Mouse (Mus musculus): ENCODE results near the gene Abcg4. TPM values are rescaled to one million over a fixed set of nuclear protein-coding genes. Genes with fewer than 3 reads are reported as not detected.
"Not testable (repeated sequence)": the region's sequence is repeated elsewhere in the genome, so short reads cannot be mapped to it uniquely, and the experiment has no call there.

Gene Abcg4
- 2.6 and 3.0 TPM in 2 replicates for polyA plus RNA-seq (2015; fragmentation: Nextera tagmentation; extraction: Ambion mirVana)

- H3K27ac ChIP-seq (ENCODE audit: low read length): no peak within 1 kb of the TSS
These were observed at the start of gene Abcg4 for GRCm38 (mm10) chr9:44288076-44288958. Gene Abcg4 (minus strand): TSS chr9:44288615.

GRCm38 (mm10) chr9:44337436-44338169 lies 49.2 kb upstream of the Abcg4 start:
- Histone ChIP-seq H3K4me3 (ENCODE audit: low read length) (peak overlapping the region; percentile 87; the same call in 1 of the 2 replicates), H3K9ac (ENCODE audit: low read depth, low read length) (peak overlapping the region; percentile 61; the same call in 1 of the 2 replicates), H3K27ac (ENCODE audit: low read length) (no peak overlapping the region), H3K4me1 (ENCODE audit: control insufficient read depth, insufficient read depth, low read length) (peaks cover 22% of the 10 kb centered on the region), H3K36me3 (ENCODE audit: control insufficient read depth, insufficient read depth, low read length) (peaks cover 23% of the 10 kb centered on the region), H3K9me3 (ENCODE audit: control insufficient read depth, low read length) (no peaks in the 10 kb centered on the region), H3K27me3 (replicated peaks; ENCODE audit: control insufficient read depth, insufficient read depth, low read length) (no peaks in the 10 kb centered on the region), H3K4me2 (ENCODE audit: low read depth, low read length) (peak overlapping the region; percentile 77)
- 60% methylated on average over 9 of the region's 9 CpGs for WGBS
- ATAC-seq: no peak

More at GRCm38 (mm10) chr9:44288076-44288958, at the start of gene Abcg4:
- Histone ChIP-seq H3K4me2 (ENCODE audit: low read depth, low read length) (peak within 1 kb of the TSS; percentile 89), H3K27me3 (replicated peaks; ENCODE audit: control insufficient read depth, insufficient read depth, low read length) (0 out of 2 replicates have a peak, but pooled peaks cover 3% of the 10 kb centered on the region), H3K4me1 (ENCODE audit: control insufficient read depth, insufficient read depth, low read length) (peaks cover 17% of the 10 kb centered on the region), H3K9me3 (ENCODE audit: control insufficient read depth, low read length) (no peaks in the 10 kb centered on the region; the same call in 1 of the 2 replicates), H3K4me3 (ENCODE audit: low read length) (peak within 1 kb of the TSS; percentile 51), H3K9ac (ENCODE audit: low read depth, low read length) (peak within 1 kb of the TSS; percentile 65), H3K36me3 (ENCODE audit: control insufficient read depth, insufficient read depth, low read length) (peaks cover 9% of the 10 kb centered on the region; the same call in 1 of the 2 replicates)
- ATAC-seq: peak; percentile 71
- 1% methylated on average over 38 of the region's 38 CpGs for WGBS

GRCm38 (mm10) chr9:44336964-44337363 lies 48.5 kb upstream of the Abcg4 start:
- peaks cover 27% of the 10 kb centered on the region for H3K36me3 ChIP-seq (ENCODE audit: control insufficient read depth, insufficient read depth, low read length)
- peaks cover 15% of the 10 kb centered on the region for H3K4me1 ChIP-seq (ENCODE audit: control insufficient read depth, insufficient read depth, low read length)
- H3K9me3 ChIP-seq (ENCODE audit: control insufficient read depth, low read length): no peaks in the 10 kb centered on the region
- peak overlapping the region; percentile 61 for H3K9ac ChIP-seq (ENCODE audit: low read depth, low read length)
- no peak overlapping the region for H3K27ac ChIP-seq (ENCODE audit: low read length)
- ATAC-seq: no peak
- H3K27me3 ChIP-seq (replicated peaks; ENCODE audit: control insufficient read depth, insufficient read depth, low read length): no peaks in the 10 kb centered on the region
- peak overlapping the region; percentile 77 for H3K4me2 ChIP-seq (ENCODE audit: low read depth, low read length)
- peak overlapping the region; percentile 87 for H3K4me3 ChIP-seq (ENCODE audit: low read length)
- WGBS: 59% methylated on average over 3 of the region's 3 CpGs

GRCm38 (mm10) chr9:44336513-44336912 lies 48.1 kb upstream of the Abcg4 start:
- H3K27me3 ChIP-seq (replicated peaks; ENCODE audit: control insufficient read depth, insufficient read depth, low read length); ATAC-seq; H3K9me3 ChIP-seq (ENCODE audit: control insufficient read depth, low read length); H3K27ac ChIP-seq (ENCODE audit: low read length): not testable (repeated sequence)
- H3K9ac ChIP-seq (ENCODE audit: low read depth, low read length): peak overlapping the region; percentile 61
- peak overlapping the region; percentile 87 for H3K4me3 ChIP-seq (ENCODE audit: low read length)
- H3K4me1 ChIP-seq (ENCODE audit: control insufficient read depth, insufficient read depth, low read length): peaks cover 15% of the 10 kb centered on the region
- WGBS: 30% methylated on average over 4 of the region's 4 CpGs
- peak overlapping the region; percentile 77 for H3K4me2 ChIP-seq (ENCODE audit: low read depth, low read length)
- peaks cover 28% of the 10 kb centered on the region for H3K36me3 ChIP-seq (ENCODE audit: control insufficient read depth, insufficient read depth, low read length)

GRCm38 (mm10) chr9:44336093-44336406 lies 47.6 kb upstream of the Abcg4 start:
- no peak for ATAC-seq
- Histone ChIP-seq H3K27me3 (replicated peaks; ENCODE audit: control insufficient read depth, insufficient read depth, low read length) (no peaks in the 10 kb centered on the region), H3K27ac (ENCODE audit: low read length) (peak overlapping the region; percentile 96), H3K4me3 (ENCODE audit: low read length) (peak overlapping the region; percentile 87), H3K4me2 (ENCODE audit: low read depth, low read length) (peak overlapping the region; percentile 77), H3K4me1 (ENCODE audit: control insufficient read depth, insufficient read depth, low read length) (peaks cover 15% of the 10 kb centered on the region), H3K36me3 (ENCODE audit: control insufficient read depth, insufficient read depth, low read length) (peaks cover 30% of the 10 kb centered on the region), H3K9me3 (ENCODE audit: control insufficient read depth, low read length) (no peaks in the 10 kb centered on the region), H3K9ac (ENCODE audit: low read depth, low read length) (peak overlapping the region; percentile 92)
- WGBS: 2% methylated on average over 5 of the region's 5 CpGs

GRCm38 (mm10) chr9:44335331-44336092 lies 47.1 kb upstream of the Abcg4 start:
- peak overlapping the region; percentile 92 for H3K9ac ChIP-seq (ENCODE audit: low read depth, low read length)
- H3K4me2 ChIP-seq (ENCODE audit: low read depth, low read length): peak overlapping the region; percentile 77
- peaks cover 29% of the 10 kb centered on the region for H3K36me3 ChIP-seq (ENCODE audit: control insufficient read depth, insufficient read depth, low read length)
- H3K4me1 ChIP-seq (ENCODE audit: control insufficient read depth, insufficient read depth, low read length): peaks cover 15% of the 10 kb centered on the region
- H3K4me3 ChIP-seq (ENCODE audit: low read length): peak overlapping the region; percentile 87
- no peaks in the 10 kb centered on the region for H3K27me3 ChIP-seq (replicated peaks; ENCODE audit: control insufficient read depth, insufficient read depth, low read length)
- no peak for ATAC-seq
- WGBS: under 1% methylated on average over 50 of the region's 50 CpGs
- H3K27ac ChIP-seq (ENCODE audit: low read length): peak overlapping the region; percentile 96
- H3K9me3 ChIP-seq (ENCODE audit: control insufficient read depth, low read length): no peaks in the 10 kb centered on the region

GRCm38 (mm10) chr9:44334396-44335330 lies 46.2 kb upstream of the Abcg4 start, which contains the start of gene H2afx:
Gene H2afx (plus strand): TSS chr9:44334694.
- H3K4me1 ChIP-seq (ENCODE audit: control insufficient read depth, insufficient read depth, low read length): peaks cover 15% of the 10 kb centered on the region
- peak within 1 kb of the TSS; percentile 77 for H3K4me2 ChIP-seq (ENCODE audit: low read depth, low read length)
- peak within 1 kb of the TSS; percentile 92 for H3K9ac ChIP-seq (ENCODE audit: low read depth, low read length)
- H3K27me3 ChIP-seq (replicated peaks; ENCODE audit: control insufficient read depth, insufficient read depth, low read length): no peaks in the 10 kb centered on the region
- H3K27ac ChIP-seq (ENCODE audit: low read length): peak within 1 kb of the TSS; percentile 96
- WGBS: under 1% methylated on average over 91 of the region's 91 CpGs
- peak; percentile 95 for ATAC-seq
- peaks cover 28% of the 10 kb centered on the region for H3K36me3 ChIP-seq (ENCODE audit: control insufficient read depth, insufficient read depth, low read length)
- no peaks in the 10 kb centered on the region for H3K9me3 ChIP-seq (ENCODE audit: control insufficient read depth, low read length)
- peak within 1 kb of the TSS; percentile 87 for H3K4me3 ChIP-seq (ENCODE audit: low read length)

- Histone ChIP-seq H3K4me1 (ENCODE audit: control insufficient read depth, insufficient read depth, low read length) (peaks cover 15% of the 10 kb centered on the region), H3K4me2 (ENCODE audit: low read depth, low read length) (no peak overlapping the region), H3K36me3 (ENCODE audit: control insufficient read depth, insufficient read depth, low read length) (peaks cover 22% of the 10 kb centered on the region), H3K9ac (ENCODE audit: low read depth, low read length) (no peak overlapping the region), H3K27me3 (replicated peaks; ENCODE audit: control insufficient read depth, insufficient read depth, low read length) (no peaks in the 10 kb centered on the region), H3K27ac (ENCODE audit: low read length) (no peak overlapping the region; the same call in 1 of the 2 replicates), H3K9me3 (ENCODE audit: control insufficient read depth, low read length) (no peaks in the 10 kb centered on the region), H3K4me3 (ENCODE audit: low read length) (no peak overlapping the region)
- ATAC-seq: no peak
- WGBS: 96% methylated on average over 13 of the region's 13 CpGs
These were observed 44.7 kb upstream of the Abcg4 start for GRCm38 (mm10) chr9:44332918-44333638.

Data from intestine, embryonic 16.5 days (tissue).